Mouse (Mus musculus) regulatory T cell (primary cell): ENCODE results near the gene Trim16.

Experiments used
- in situ Hi-C: fragments of 300-600 bp; cut with MboI, MseI; formaldehyde crosslinking; loops from one replicate; pipeline ENCODE4 v1.15.1; 2025; ENCODE audit warnings: high pct_unique_total_duplicates

The Trim16 gene

GRCm38 (mm10) chr11:62827911-62828310 is 7.9 kb downstream of the Trim16 start:
- in situ Hi-C loops = no loop called here

DNA sequence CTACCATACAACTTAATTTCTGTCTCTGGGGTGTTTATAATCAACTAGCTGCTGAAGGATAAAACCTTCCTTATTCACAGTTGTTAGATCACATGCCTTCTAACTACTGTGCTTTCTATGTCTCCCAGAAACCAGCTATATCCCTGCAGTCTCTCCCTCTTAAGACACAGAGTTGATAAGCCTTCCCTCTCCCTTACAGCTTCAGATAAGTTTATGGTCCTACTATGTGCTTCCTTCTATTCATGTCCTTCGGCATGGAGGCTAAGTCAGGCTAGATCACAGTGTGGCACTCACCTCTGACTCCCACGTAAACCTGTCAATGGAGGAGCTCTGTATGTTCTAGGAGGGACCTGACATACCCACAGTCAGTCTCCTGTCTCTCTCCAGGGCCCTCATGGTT is 10.4 kb downstream of the Trim16 start:
- in situ Hi-C loops = no loop called here

- in situ Hi-C loops = no loop called here
These were observed 11.9 kb downstream of the Trim16 start for GRCm38 (mm10) chr11:62831906-62832305.

- in situ Hi-C loops = no loop called here
These were observed 24.5 kb downstream of the Trim16 start for GRCm38 (mm10) chr11:62844562-62844961.

DNA sequence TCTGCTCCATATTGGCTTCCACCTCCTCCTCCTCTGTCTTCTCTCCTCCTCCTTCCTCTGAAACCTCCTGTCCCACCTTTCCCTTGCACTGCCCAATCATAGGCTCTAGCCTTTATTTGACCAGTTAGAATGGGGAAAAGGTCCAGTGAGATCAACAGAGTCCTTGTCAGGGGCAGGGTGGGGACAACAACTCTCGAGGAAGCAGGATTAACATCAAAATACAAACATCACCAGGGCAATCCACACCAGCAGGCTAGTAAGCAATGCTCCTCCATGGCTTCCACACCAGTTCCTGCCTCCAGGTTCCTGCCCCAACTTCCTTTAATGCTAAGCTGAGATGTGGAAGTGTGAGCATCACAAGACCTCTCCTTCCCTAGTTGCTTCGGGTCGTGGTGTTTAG is 25.7 kb downstream of the Trim16 start:
- in situ Hi-C loops = no loop called here

DNA sequence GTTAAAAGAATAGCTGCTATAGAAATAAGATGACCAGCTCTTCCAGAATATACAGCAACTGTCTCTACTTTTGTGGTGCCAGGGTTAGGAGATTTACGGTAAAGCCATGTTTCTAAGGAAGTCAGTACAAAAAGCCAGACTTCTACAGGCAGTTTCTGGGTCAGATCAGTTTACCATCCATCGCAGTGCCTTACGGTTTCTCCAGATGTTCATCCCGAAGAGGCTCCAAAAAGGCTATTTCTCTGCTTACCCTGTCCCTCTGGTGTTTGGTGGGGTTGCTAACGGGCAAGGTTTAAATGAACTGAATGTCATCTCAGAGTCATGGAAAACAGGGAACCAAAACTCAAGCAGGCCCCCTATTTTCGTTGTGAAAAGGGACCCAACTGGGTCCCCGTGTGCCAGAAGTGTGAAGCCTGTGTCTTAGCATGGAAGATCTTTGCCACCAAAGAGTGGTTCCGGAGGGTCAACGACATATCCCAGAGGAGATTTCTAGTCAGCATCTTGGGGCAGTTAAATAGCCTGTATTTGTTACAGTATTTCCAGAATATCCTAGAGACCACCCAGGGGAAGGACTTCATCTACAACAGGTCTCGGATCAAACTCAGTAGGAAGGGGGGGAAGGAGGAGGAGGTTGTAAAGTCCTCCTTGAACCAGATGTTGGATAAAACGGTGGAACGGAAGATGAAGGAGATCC is 27.1 kb downstream of the Trim16 start, which contains the start of gene Fbxw10:
TSS of gene Fbxw10 (plus strand) at position 109 of the 694 bp plus-strand sequence.
- in situ Hi-C loops = no loop called here

DNA sequence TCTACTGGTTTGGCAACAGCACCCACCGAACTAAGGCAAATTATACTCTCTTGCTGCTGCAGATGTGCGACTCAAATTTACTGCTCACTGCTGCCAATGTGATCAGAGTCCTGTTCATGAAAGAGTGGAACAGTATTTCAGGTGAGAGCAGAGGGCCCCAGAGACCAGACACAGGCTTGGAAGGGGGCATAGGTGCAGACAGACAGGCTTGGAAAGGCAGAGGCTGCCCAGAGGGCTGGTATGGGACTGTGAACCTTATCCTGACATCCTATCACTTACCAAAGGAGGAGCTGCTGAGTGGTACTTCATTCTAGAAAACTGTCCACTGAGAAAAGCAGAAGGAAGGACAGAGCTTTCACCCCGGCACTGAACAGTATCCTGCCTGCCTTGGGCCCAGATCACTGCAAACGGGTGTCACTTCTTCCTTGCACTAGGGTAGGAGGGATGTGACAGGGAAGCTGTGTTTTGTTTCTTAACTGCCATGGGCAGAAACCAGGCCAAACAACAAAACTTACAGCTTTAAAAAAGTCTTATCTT is 27.7 kb downstream of the Trim16 start:
- in situ Hi-C loops = no loop called here

DNA sequence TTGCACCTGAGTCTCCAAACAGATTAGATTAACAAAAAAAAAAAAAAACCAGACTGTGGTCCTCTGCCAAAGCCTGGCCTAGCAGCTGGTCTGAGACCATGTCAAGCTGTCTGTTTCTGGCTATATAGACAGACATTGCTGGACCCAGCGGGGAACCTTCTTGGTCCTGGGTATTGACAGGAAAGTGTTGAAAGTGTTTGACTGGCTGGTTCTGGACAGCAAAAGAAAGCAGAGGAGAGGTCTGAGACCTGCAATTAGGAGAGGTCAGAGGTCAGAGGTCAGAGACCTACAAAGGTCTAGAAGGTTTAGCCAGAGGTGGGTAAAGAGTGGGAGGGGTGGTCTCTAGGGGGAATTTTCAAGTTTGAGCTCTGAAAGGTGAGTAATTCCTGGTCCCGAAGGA is 28.3 kb downstream of the Trim16 start:
- in situ Hi-C loops = no loop called here

DNA sequence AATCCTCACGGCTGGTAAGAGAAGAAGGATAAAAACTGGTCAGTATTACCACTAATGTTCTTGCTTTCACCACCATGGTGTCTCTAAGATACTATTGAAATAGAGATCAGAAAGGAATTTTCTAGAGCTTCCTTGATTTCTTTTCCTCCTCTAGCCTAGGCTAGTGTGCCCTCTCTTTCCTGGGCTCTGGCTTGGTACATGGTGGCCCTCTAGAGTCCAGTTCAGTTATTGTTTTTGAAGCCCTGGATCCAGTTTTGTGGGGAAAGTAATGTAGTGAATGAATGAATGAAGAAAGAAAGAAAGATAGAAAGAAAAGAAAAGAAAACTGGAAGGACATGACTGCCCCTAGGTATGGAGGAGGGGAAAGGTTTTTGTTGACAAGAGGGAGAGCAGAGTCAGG is 31.2 kb downstream of the Trim16 start:
- in situ Hi-C loops = no loop called here

DNA sequence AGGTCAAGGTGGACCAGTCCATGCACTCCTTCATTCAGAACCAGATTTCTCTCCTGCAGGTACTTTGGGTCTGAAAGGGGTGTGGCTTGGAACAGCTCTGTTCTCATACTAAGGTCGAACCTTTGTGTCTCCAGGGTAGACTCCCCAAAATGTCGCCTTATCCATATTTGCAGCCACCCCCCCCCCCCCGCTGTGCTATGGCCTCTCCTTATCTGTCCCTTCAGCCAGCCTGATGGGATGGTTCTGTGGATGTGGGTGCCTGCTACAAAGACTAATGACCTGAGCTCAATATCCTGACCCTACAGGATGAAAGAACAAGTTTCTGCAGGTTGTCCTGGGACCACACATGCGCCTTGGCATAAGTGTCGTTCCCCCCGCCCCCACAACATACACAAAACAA is 33.3 kb downstream of the Trim16 start:
- in situ Hi-C loops = no loop called here

DNA sequence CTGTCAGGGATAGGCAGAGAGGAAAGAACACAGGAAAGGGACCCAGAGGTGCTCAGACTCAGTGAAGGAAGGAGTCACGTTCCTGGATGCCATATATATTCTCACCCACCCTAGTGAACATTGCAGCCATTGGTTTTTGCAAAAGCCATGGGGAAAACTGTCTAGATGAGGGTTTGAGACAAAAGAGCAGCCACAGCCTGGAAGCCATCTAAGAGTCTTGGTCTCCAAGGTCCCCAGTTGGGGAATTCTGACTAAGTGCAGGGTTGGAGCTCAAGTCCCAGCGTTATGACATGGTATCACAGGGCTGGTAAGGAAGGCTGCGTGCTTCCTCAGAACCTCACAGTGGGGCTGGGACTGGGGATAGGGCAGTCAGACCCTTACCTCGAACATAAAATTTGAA is 45.5 kb downstream of the Trim16 start:
- in situ Hi-C loops = no loop called here

DNA sequence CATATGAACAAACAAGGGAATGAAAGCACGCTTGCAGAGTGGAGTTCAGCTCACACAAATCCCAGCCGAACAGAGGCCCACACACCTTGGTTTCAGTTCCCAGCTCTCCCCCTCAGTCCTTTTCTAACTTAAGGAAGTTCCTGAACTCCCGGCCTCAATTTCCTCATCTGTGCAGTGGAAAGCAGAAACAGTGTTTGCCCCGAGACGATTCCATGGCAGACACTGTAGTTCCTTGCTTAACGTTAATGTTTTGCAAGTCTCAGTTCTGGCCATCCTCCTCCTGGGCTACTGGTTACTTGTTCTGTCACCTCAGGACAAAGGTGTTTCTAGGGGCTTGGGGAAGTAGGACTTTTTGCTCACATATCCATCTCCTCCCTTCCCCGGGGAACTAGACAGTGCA is 46.7 kb downstream of the Trim16 start:
- in situ Hi-C loops = no loop called here

GRCm38 (mm10) chr11:62869201-62869600 is 49.2 kb downstream of the Trim16 start:
- in situ Hi-C loops = no loop called here

- in situ Hi-C loops = no loop called here
These were observed 49.8 kb downstream of the Trim16 start for GRCm38 (mm10) chr11:62869715-62870371.

DNA sequence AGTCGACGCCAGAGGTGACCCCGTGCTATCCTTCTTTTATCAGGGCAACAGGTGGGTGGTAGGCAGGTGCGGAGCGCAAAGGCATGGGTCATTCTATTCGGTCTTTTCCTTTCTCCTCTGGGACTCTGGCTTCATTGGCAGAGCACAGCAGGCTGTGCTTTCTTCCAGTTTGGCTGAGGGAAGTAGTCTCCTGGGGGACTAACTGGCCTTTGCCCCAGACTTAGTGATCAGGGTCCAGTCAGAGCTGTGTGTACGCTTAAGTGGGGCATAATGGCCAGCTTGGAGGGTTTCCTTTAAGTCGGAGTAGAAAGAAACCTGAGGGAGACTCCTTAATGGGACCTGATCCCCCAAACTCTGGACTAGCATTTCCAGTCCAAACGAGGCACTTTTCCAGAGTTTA is 53.4 kb downstream of the Trim16 start:
- in situ Hi-C loops = no loop called here

DNA sequence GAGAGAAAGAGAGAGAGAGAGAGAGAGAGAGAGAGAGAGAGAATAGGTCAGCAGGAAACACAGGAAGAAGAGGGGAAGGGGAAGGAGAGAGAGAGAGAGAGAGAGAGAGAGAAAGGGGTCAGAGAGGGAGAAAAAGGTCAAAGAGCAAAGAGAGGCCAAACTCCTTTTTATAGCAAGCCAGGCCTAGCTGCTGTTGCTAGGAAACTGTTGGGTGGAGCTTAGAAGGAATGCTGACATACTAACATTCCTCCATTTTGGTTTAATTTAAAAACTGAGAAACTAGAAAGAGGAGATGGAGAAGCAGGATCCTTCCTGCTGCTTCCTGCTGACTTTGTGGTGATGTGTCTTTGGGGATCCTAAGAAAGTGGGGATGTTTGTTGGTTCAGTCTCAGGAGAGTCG is 55.7 kb downstream of the Trim16 start:
- in situ Hi-C loops = loop anchor here (5.0 kb wide), 2 partner anchors 53 to 118 kb away; partner anchors contain the start of gene Trim16

DNA sequence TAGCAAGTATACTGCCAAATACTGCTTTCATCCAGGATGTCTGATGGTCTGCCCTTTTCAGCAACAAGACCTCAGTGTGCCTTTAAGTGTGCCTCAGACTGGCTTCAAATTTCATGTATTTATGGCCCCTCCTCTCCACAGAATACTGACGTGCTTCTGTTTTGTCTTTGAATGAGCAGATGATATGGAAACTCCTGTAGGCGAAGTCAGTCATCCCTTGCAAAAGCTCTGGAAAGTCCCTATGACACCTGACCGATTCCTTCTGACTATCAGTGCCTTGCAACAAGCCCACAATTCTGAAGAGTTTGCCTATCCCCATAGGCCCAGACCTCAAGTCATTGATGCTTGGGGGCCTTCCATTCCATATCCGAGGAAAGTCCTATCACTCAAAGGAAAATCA is 56.4 kb downstream of the Trim16 start:
- in situ Hi-C loops = loop anchor here (5.0 kb wide), 2 partner anchors 54 to 119 kb away; partner anchors contain the start of gene Trim16

- in situ Hi-C loops = loop anchor here (5.0 kb wide), 2 partner anchors 55 to 120 kb away; partner anchors contain the start of gene Trim16
These were observed 57.4 kb downstream of the Trim16 start for GRCm38 (mm10) chr11:62877391-62877790.

DNA sequence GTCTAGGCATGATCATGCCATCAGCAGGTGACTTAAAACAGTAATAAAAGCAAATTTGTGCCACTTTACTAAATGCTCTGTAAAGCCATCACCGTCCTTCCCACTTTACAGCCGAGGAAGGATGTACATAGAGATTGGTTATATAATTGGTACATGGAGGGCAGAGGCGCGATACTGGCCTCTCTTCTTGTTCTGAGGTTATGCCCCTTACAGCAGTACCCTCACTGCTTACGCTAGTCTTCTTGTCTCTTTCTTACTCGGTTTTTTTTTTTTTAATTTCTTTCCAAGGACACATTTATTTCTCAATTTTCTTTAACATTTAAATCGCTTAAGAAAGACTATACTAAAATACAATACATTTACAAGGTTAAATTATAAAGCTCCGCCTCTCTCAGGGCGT is 58.7 kb downstream of the Trim16 start:
- in situ Hi-C loops = loop anchor here (5.0 kb wide), 2 partner anchors 56 to 121 kb away; partner anchors contain the start of gene Trim16

GRCm38 (mm10) chr11:62879220-62880048 is 59.4 kb downstream of the Trim16 start, which contains the start of gene Tvp23b:
Gene Tvp23b (plus strand): TSS chr11:62879455.
- in situ Hi-C loops = loop anchor here (5.0 kb wide), 2 partner anchors 57 to 122 kb away; partner anchors contain the start of gene Trim16

- in situ Hi-C loops = no loop called here
These were observed 63.4 kb downstream of the Trim16 start for GRCm38 (mm10) chr11:62883407-62883806.

GRCm38 (mm10) chr11:62885323-62885722 is 65.3 kb downstream of the Trim16 start:
- in situ Hi-C loops = no loop called here
